Mouse (Mus musculus) heart, adult 2 months (tissue): Measurements from ENCODE around the gene Wfdc16.

ENCODE experiments used
- CTCF ChIP-seq: fragments of 200-600 bp; IDR thresholded peaks from 2 replicates; pipeline ENCODE4 v1.8.1; 2022; ENCODE audit warnings: antibody characterized with exemption, mild to moderate bottlenecking, moderate library complexity
- EP300 ChIP-seq: fragments of 200-500 bp; IDR thresholded peaks from 2 replicates; pipeline ENCODE4 v1.6.1; 2011; ENCODE audit warnings: low read depth, low read length, control low read depth; ENCODE audit not compliant: insufficient read depth
- POLR2A ChIP-seq: fragments of 200-500 bp; IDR thresholded peaks from 2 replicates; pipeline ENCODE4 v1.6.1; 2011; ENCODE audit warnings: mild to moderate bottlenecking, low read depth, low read length, control low read depth; ENCODE audit not compliant: insufficient read depth

GRCm38 (mm10) chr2:164679906-164680305 lies 41.3 kb upstream of the Wfdc16 start:
- no peak for TF ChIP-seq POLR2A
- no peak for TF ChIP-seq EP300
- no peak for TF ChIP-seq CTCF
